Mouse (Mus musculus) midbrain, embryonic 16.5 days (tissue): ENCODE data around the gene Jph2. TPM values are rescaled to one million over a fixed set of nuclear protein-coding genes. Genes with fewer than 3 reads are reported as not detected.

Experiments
- ATAC-seq: fragments of 200-750 bp; cut with Nextera tagmentation; 2 replicates; pipeline ENCODE4 v1.8.0; 2017; ENCODE audit warnings: moderate TSS enrichment
- H3K27ac ChIP-seq: fragments of 300-500 bp; sonication (generic); 2 replicates; pipeline ENCODE4 v1.5.1; 2014; ENCODE audit warnings: mild to moderate bottlenecking, low read length, mixed read lengths
- H3K27me3 ChIP-seq: fragments of 300-500 bp; sonication (generic); 2 replicates; pipeline ENCODE4 v1.6.1; 2014; ENCODE audit warnings: low read depth, low read length, mixed read lengths; ENCODE audit not compliant: control insufficient read depth, insufficient read depth
- H3K36me3 ChIP-seq: fragments of 300-500 bp; sonication (generic); 2 replicates; pipeline ENCODE4 v1.6.1; 2014; ENCODE audit warnings: mild to moderate bottlenecking, low read length, moderate library complexity, mixed read lengths; ENCODE audit not compliant: control insufficient read depth, insufficient read depth
- H3K4me1 ChIP-seq: fragments of 300-500 bp; sonication (generic); 2 replicates; pipeline ENCODE4 v1.6.1; 2014; ENCODE audit warnings: mild to moderate bottlenecking, low read length, mixed read lengths; ENCODE audit not compliant: control insufficient read depth, insufficient read depth
- H3K4me2 ChIP-seq: fragments of 300-500 bp; sonication (generic); 2 replicates; pipeline ENCODE4 v1.6.1; 2014; ENCODE audit warnings: mild to moderate bottlenecking, low read length, mixed read lengths
- H3K4me3 ChIP-seq: fragments of 300-500 bp; sonication (generic); 2 replicates; pipeline ENCODE4 v1.5.1; 2014; ENCODE audit warnings: low read depth, mild to moderate bottlenecking, low read length, moderate library complexity, mixed read lengths
- H3K9ac ChIP-seq: fragments of 300-500 bp; sonication (generic); 2 replicates; pipeline ENCODE4 v1.6.1; 2014; ENCODE audit warnings: low read depth, low read length, mixed read lengths
- H3K9me3 ChIP-seq: fragments of 300-500 bp; sonication (generic); replicated peaks from 2 replicates; pipeline ENCODE4 v1.6.1; 2014; ENCODE audit warnings: mild to moderate bottlenecking, low read length, mixed read lengths; ENCODE audit not compliant: control insufficient read depth, poor library complexity, severe bottlenecking
- WGBS: fragments of 180-500 bp; shearing (Covaris S2); extraction: QIAGEN DNeasy Blood & Tissue Kit; methylation state at CpG from one replicate; pipeline ENCODE4 v1.1.7; 2014; 5-methylcytosine and 5-hydroxymethylcytosine counted together
- polyA plus RNA-seq: library from polyadenylated mRNA; unstranded; fragments of >200 nt; fragmentation: Nextera tagmentation; extraction: Ambion mirVana; gene quantifications from 2 replicates; pipeline ENCODE4 v1.2.1, GENCODE M21; 2015

Jph2 gene
- polyA plus RNA-seq, result 0.82 and 1.1 TPM in 2 replicates

- H3K4me3 ChIP-seq, result no peak within 1 kb of the TSS
- no peak for ATAC-seq
- H3K9me3 ChIP-seq, result no peaks in the 10 kb centered on the region
- H3K9ac ChIP-seq, result no peak within 1 kb of the TSS
- no peaks in the 10 kb centered on the region for H3K36me3 ChIP-seq
- no peak within 1 kb of the TSS for H3K27ac ChIP-seq
- no peaks in the 10 kb centered on the region for H3K4me1 ChIP-seq
- 0 out of 2 replicates have a peak within 1 kb of the TSS, but pooled peaks have one; percentile 6 for H3K4me2 ChIP-seq
- no peaks in the 10 kb centered on the region for H3K27me3 ChIP-seq
- WGBS, result 6% methylated on average over 10 of the region's 10 CpGs
Observed at GRCm38 (mm10) chr2:163397905-163398304, at the start of gene Jph2. Jph2 (minus strand) TSS chr2:163397993.

- H3K4me3 ChIP-seq, result no peak overlapping the region
- no peak for ATAC-seq
- H3K27ac ChIP-seq, result no peak overlapping the region
- 90% methylated on average over 12 of the region's 12 CpGs for whole genome bisulfite sequencing
- 0 out of 2 replicates have a peak, but pooled peaks cover 3% of the 10 kb centered on the region for H3K4me1 ChIP-seq
- no peaks in the 10 kb centered on the region for H3K27me3 ChIP-seq
- H3K4me2 ChIP-seq, result no peak overlapping the region
- no peaks in the 10 kb centered on the region for H3K9me3 ChIP-seq
- H3K9ac ChIP-seq, result no peak overlapping the region
- peaks cover 46% of the 10 kb centered on the region for H3K36me3 ChIP-seq
Observed at GRCm38 (mm10) chr2:163447375-163447774, 49.6 kb upstream of the Jph2 start.

GRCm38 (mm10) chr2:163444017-163444416, 46.2 kb upstream of the Jph2 start:
- no peak overlapping the region for H3K4me3 ChIP-seq
- ATAC-seq, result no peak
- peaks cover 26% of the 10 kb centered on the region for H3K36me3 ChIP-seq
- no peak overlapping the region for H3K27ac ChIP-seq
- no peak overlapping the region for H3K4me2 ChIP-seq
- peaks cover 27% of the 10 kb centered on the region for H3K4me1 ChIP-seq
- H3K9ac ChIP-seq, result no peak overlapping the region
- no peaks in the 10 kb centered on the region for H3K27me3 ChIP-seq
- WGBS, result 74% methylated on average over 7 of the region's 7 CpGs
- no peaks in the 10 kb centered on the region for H3K9me3 ChIP-seq

- 72% methylated on average over 6 of the region's 6 CpGs for WGBS
- ATAC-seq, result no peak
- Histone ChIP-seq H3K4me3 (no peak overlapping the region), H3K4me1 (peaks cover 27% of the 10 kb centered on the region), H3K9me3 (no peaks in the 10 kb centered on the region), H3K4me2 (no peak overlapping the region), H3K9ac (no peak overlapping the region), H3K36me3 (peaks cover 23% of the 10 kb centered on the region), H3K27me3 (no peaks in the 10 kb centered on the region), H3K27ac (no peak overlapping the region)
Observed at GRCm38 (mm10) chr2:163443543-163443942, 45.8 kb upstream of the Jph2 start.

- H3K27ac ChIP-seq, result 0 out of 2 replicates have a peak overlapping the region, but pooled peaks have one; percentile 94
Observed at GRCm38 (mm10) chr2:163439488-163439887, 41.7 kb upstream of the Jph2 start.

GRCm38 (mm10) chr2:163438619-163439451, 41.0 kb upstream of the Jph2 start:
- no peaks in the 10 kb centered on the region for H3K27me3 ChIP-seq
- peaks cover 31% of the 10 kb centered on the region for H3K4me1 ChIP-seq
- H3K27ac ChIP-seq, result peak overlapping the region; percentile 94
- H3K4me3 ChIP-seq, result peak overlapping the region; percentile 79
- WGBS, result 1% methylated on average over 29 of the region's 30 CpGs
- H3K9ac ChIP-seq, result peak overlapping the region; percentile 92
- no peaks in the 10 kb centered on the region for H3K9me3 ChIP-seq
- no peaks in the 10 kb centered on the region for H3K36me3 ChIP-seq
- ATAC-seq, result peak; percentile 64
- peak overlapping the region; percentile 91 for H3K4me2 ChIP-seq

More at GRCm38 (mm10) chr2:163439488-163439887, 41.7 kb upstream of the Jph2 start:
- H3K4me3 ChIP-seq, result peak overlapping the region; percentile 79
- no peak for ATAC-seq
- peak overlapping the region; percentile 92 for H3K9ac ChIP-seq
- no peaks in the 10 kb centered on the region for H3K36me3 ChIP-seq
- H3K4me2 ChIP-seq, result peak overlapping the region; percentile 91
- 76% methylated on average over 1 of the region's 1 CpGs for WGBS
- H3K27me3 ChIP-seq, result no peaks in the 10 kb centered on the region
- no peaks in the 10 kb centered on the region for H3K9me3 ChIP-seq
- H3K4me1 ChIP-seq, result peaks cover 34% of the 10 kb centered on the region

- Histone ChIP-seq H3K36me3 (no peaks in the 10 kb centered on the region), H3K4me3 (peak within 1 kb of the TSS; percentile 79), H3K9ac (peak within 1 kb of the TSS; percentile 92), H3K27me3 (no peaks in the 10 kb centered on the region), H3K27ac (peak within 1 kb of the TSS; percentile 94), H3K4me2 (peak within 1 kb of the TSS; percentile 91), H3K4me1 (peaks cover 31% of the 10 kb centered on the region), H3K9me3 (no peaks in the 10 kb centered on the region)
- under 1% methylated on average over 12 of the region's 18 CpGs for WGBS
- ATAC-seq, result peak; percentile 91
Observed at GRCm38 (mm10) chr2:163438246-163438618, 40.4 kb upstream of the Jph2 start, which contains the start of gene Gdap1l1. Gdap1l1 (plus strand) TSS chr2:163438476.

- Histone ChIP-seq H3K27ac (peak overlapping the region; percentile 94), H3K9ac (peak overlapping the region; percentile 92), H3K4me3 (peak overlapping the region; percentile 79), H3K4me1 (peaks cover 31% of the 10 kb centered on the region), H3K27me3 (no peaks in the 10 kb centered on the region), H3K4me2 (peak overlapping the region; percentile 91), H3K36me3 (no peaks in the 10 kb centered on the region), H3K9me3 (no peaks in the 10 kb centered on the region)
- WGBS, result 28% methylated on average over 4 of the region's 4 CpGs
- ATAC-seq, result 0 out of 2 replicates have a peak, but pooled peaks have one; percentile 27
Observed at GRCm38 (mm10) chr2:163437800-163438199, 40.0 kb upstream of the Jph2 start.

- Histone ChIP-seq H3K4me2 (no peak overlapping the region), H3K36me3 (no peaks in the 10 kb centered on the region), H3K4me1 (peaks cover 6% of the 10 kb centered on the region; the same call in 1 of the 2 replicates), H3K9me3 (no peaks in the 10 kb centered on the region), H3K4me3 (no peak overlapping the region), H3K27me3 (no peaks in the 10 kb centered on the region), H3K27ac (no peak overlapping the region), H3K9ac (no peak overlapping the region)
- WGBS, result 20% methylated on average over 4 of the region's 4 CpGs
- no peak for ATAC-seq
Observed at GRCm38 (mm10) chr2:163433971-163434370, 36.2 kb upstream of the Jph2 start.
